Mouse (Mus musculus) spleen, adult 2 months (tissue): ENCODE measurements around the gene Asic1. TPM values are rescaled to one million over a fixed set of nuclear protein-coding genes. Genes with fewer than 3 reads are reported as not detected.
A peak's percentile ranks its signal among the peaks of the same experiment; 100 is the strongest.

Experiments
- DNase-seq, 2 experiments: peaks; one replicate each; pipeline versions ENCODE4 v3.0.0 to v3.0.0-alpha.2; 2012 to 2021; ENCODE audit warnings: low spot score in 2 of 2, low read depth in 1 of 2
- H3K27ac ChIP-seq: fragments of 200-500 bp; 2 replicates; pipeline ENCODE4 v1.5.1; 2012; ENCODE audit warnings: low read length, inconsistent platforms; ENCODE audit not compliant: insufficient read depth
- H3K27me3 ChIP-seq: fragments of 200-500 bp; 2 replicates; pipeline ENCODE4 v1.6.1; 2012; ENCODE audit warnings: mild to moderate bottlenecking, moderate library complexity, low read length, inconsistent platforms; ENCODE audit not compliant: control insufficient read depth, insufficient read depth
- H3K36me3 ChIP-seq: fragments of 200-500 bp; 2 replicates; pipeline ENCODE4 v1.6.1; 2012; ENCODE audit warnings: mild to moderate bottlenecking, low read length, inconsistent platforms; ENCODE audit not compliant: control insufficient read depth, insufficient read depth
- H3K4me1 ChIP-seq: fragments of 200-500 bp; 2 replicates; pipeline ENCODE4 v1.6.1; 2011; ENCODE audit warnings: inconsistent platforms; ENCODE audit not compliant: control insufficient read depth, insufficient read depth, insufficient read length
- H3K4me3 ChIP-seq: fragments of 200-500 bp; 2 replicates; pipeline ENCODE4 v1.5.1; 2011; ENCODE audit warnings: mild to moderate bottlenecking, inconsistent platforms; ENCODE audit not compliant: insufficient read depth, insufficient read length; ENCODE audit errors: extremely low read depth
- CTCF ChIP-seq: fragments of 200-500 bp; IDR thresholded peaks from 2 replicates; pipeline ENCODE4 v1.5.1; 2011; ENCODE audit warnings: mild to moderate bottlenecking, inconsistent platforms; ENCODE audit not compliant: insufficient read depth, insufficient read length, insufficient replicate concordance; ENCODE audit errors: extremely low read depth
- POLR2A ChIP-seq: fragments of 200-500 bp; IDR thresholded peaks from 2 replicates; pipeline ENCODE4 v1.6.1; 2011; ENCODE audit warnings: low read depth, low read length, inconsistent platforms
- WGBS: fragments of 180-500 bp; shearing (Covaris S2); methylation state at CpG from one replicate; pipeline ENCODE4 v1.1.7; 2018; 5-methylcytosine and 5-hydroxymethylcytosine counted together
- polyA plus RNA-seq: library from polyadenylated mRNA; depleted of rRNA; stranded (reverse); fragments of >200 nt; gene quantifications from 2 replicates; pipeline ENCODE4 v1.2.3, GENCODE M21; 2012

Gene Asic1
- polyA plus RNA-seq, 1 experiment = 2.0 TPM

DNA sequence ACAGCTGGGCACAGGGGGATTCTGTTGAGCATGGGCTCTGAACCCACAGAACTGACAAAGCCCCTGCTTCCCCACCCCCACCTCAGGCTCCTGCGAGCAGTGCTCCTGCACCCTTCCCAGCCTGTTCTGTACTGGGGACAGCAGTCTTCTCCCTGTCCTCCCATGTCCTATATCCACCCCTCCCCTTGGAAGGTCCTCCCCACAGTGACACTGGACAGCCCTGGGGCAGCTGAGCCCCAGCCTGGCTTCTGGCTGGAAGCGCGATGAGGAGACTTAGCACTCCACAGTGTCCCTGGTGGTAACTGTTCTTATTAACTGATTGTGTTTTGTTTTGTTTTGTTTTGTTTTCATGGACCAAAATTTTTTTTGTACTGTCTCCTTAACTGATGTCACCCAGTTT, 43.4 kb downstream of the Asic1 start:
- H3K4me1 ChIP-seq = no peaks in the 10 kb centered on the region
- no peak overlapping the region for H3K27ac ChIP-seq
- no peak overlapping the region for H3K4me3 ChIP-seq
- 95% methylated on average over 3 of the region's 3 CpGs for WGBS
- H3K36me3 ChIP-seq = peaks cover 27% of the 10 kb centered on the region
- no peaks in the 10 kb centered on the region for H3K27me3 ChIP-seq
- no peak for DNase-seq
- TF ChIP-seq POLR2A (no peak), CTCF (no peak)

DNA sequence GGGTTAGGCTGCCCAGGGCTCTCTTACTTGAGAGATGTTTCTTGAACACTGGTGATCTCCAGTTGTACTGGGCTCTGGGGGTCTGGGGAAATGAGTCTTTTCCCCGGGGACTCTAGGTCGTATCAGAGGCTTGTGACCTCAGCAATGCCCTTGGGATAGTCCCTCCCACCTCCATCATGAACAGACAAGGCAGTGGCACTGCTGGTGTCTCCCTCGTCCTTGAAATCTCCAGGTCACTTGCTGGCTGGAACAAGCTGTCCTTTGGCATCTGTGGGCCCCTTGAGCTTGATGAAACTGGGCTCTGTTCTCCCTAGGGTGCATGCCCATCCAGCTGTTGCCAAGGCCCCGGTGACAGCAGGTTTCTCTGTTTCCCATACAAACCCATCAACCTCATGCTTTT, 44.0 kb downstream of the Asic1 start:
- no peak for TF ChIP-seq CTCF
- no peak for TF ChIP-seq POLR2A
- 66% methylated on average over 4 of the region's 4 CpGs for WGBS
- no peak for DNase-seq
- Histone ChIP-seq H3K36me3 (peaks cover 23% of the 10 kb centered on the region), H3K4me3 (no peak overlapping the region), H3K27me3 (no peaks in the 10 kb centered on the region), H3K4me1 (no peaks in the 10 kb centered on the region), H3K27ac (no peak overlapping the region)

DNA sequence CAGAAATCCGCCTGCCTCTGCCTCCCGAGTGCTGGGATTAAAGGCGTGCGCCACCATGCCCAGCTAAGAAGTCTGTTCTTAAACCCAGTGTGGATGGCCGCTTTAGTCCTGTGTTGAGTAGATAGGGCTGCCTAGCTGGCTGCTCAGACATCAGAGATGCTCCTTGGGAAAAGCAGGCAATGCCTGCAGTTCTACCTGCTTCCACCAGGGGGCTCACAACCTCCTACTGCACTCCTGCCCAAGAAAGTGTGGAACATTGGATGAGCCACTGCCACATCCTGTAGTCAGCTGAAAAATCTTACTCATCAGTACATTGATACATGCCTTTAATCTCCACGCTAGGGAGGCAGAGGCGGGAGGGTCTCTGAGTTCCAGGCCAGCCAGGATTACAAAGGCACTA, 44.7 kb downstream of the Asic1 start:
- DNase-seq = peak in 1 of 2 experiments; percentile 65
- TF ChIP-seq CTCF = peak; percentile 78; the same call in 1 of the 2 replicates
- TF ChIP-seq POLR2A = no peak
- WGBS = 68% methylated on average over 7 of the region's 7 CpGs
- peaks cover 19% of the 10 kb centered on the region for H3K36me3 ChIP-seq
- no peak overlapping the region for H3K4me3 ChIP-seq
- no peaks in the 10 kb centered on the region for H3K4me1 ChIP-seq
- no peaks in the 10 kb centered on the region for H3K27me3 ChIP-seq
- no peak overlapping the region for H3K27ac ChIP-seq

DNA sequence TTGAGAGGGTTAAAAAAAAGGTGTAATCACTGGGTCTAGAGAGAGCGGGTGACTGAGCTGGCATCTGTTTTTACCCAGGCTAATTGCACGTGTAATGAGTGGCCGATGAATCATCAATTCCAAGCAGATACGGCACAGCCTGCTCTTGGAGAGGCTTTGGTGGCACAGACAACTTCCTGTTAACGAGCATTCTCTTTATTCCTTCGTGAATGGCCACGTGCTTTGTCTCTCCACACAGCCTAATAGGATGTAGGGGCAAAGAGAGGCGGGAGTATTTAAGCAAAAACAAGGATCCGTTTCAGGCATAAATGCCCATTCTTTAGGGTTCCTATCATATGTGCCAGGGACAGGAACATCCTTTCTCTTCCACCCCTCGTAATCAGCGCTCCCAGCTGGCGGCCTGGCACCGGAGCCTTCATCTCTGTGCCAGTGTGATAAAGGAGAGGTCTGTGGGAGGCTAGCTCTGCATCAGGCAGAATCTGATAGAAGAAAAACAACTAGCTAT, 45.2 kb downstream of the Asic1 start:
- 76% methylated on average over 13 of the region's 13 CpGs for WGBS
- no peak for DNase-seq
- TF ChIP-seq CTCF = no peak
- no peak for TF ChIP-seq POLR2A
- Histone ChIP-seq H3K36me3 (peaks cover 16% of the 10 kb centered on the region), H3K4me1 (no peaks in the 10 kb centered on the region), H3K4me3 (no peak overlapping the region), H3K27me3 (no peaks in the 10 kb centered on the region), H3K27ac (no peak overlapping the region)

- Histone ChIP-seq H3K4me1 (no peaks in the 10 kb centered on the region), H3K4me3 (no peak overlapping the region), H3K27ac (no peak overlapping the region), H3K36me3 (peaks cover 11% of the 10 kb centered on the region), H3K27me3 (no peaks in the 10 kb centered on the region)
- DNase-seq = no peak
- TF ChIP-seq CTCF (no peak), POLR2A (no peak)
- 82% methylated on average over 11 of the region's 11 CpGs for WGBS
These were observed 46.0 kb downstream of the Asic1 start for GRCm38 (mm10) chr15:99715982-99716746.

- Histone ChIP-seq H3K4me1 (no peaks in the 10 kb centered on the region), H3K36me3 (peaks cover 7% of the 10 kb centered on the region; the same call in 1 of the 2 replicates), H3K27ac (no peak overlapping the region), H3K4me3 (no peak overlapping the region), H3K27me3 (no peaks in the 10 kb centered on the region)
- 91% methylated on average over 12 of the region's 12 CpGs for WGBS
- no peak for DNase-seq
- no peak for TF ChIP-seq POLR2A
- no peak for TF ChIP-seq CTCF
These were observed 46.6 kb downstream of the Asic1 start for GRCm38 (mm10) chr15:99716814-99717213.

DNA sequence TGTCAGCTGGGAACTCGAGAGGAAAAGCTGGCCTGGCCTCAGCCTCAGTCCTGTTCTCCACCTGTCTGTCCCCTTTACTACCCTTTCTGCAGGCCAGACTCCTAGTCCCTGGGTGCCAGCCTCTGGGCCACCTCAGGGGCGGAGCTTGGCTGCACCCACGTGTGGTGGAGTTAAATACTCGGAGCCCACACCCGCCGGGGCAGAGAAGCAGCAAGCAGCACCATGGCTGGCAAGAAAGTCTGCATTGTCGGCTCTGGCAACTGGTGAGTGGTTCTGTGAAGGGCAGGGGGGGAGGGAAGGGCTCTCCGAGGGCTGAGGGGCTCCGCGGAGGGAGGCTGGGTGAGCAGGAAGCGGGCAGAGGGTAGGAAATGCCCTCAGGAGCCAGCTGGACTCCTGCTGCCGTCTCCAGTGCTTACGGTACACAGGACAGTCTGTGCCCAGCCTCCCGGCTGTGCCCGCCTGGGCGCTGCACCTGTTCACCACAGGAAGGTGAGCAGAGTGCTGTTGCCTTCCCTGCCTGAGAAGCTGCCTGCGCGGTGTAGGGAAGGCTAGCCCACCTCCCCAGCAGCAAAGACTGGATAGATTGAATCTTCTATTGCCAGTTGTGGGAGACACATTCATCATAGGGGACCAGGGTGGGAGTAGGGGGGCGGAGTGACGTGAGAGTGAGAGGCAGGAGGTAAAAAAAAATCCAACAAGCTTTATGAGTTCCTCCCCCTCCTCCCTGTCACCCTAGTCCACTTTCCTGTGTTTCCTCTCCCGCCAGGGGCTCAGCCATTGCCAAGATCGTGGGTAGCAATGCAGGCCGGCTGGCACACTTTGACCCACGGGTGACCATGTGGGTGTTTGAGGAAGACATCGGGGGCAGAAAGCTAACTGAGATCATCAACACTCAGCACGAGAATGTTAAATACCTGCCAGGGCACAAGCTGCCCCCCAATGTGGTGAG, 47.5 kb downstream of the Asic1 start, which contains the start of gene Gpd1:
Gpd1 (plus strand) TSS at position 130 of the 949 bp plus-strand sequence.
- no peak for TF ChIP-seq CTCF
- no peak for TF ChIP-seq POLR2A
- no peak for DNase-seq
- Histone ChIP-seq H3K27me3 (no peaks in the 10 kb centered on the region), H3K4me1 (no peaks in the 10 kb centered on the region), H3K36me3 (peaks cover under 1% of the 10 kb centered on the region; the same call in 1 of the 2 replicates), H3K27ac (no peak within 1 kb of the TSS), H3K4me3 (no peak within 1 kb of the TSS; the same call in 1 of the 2 replicates)
- WGBS = 16% methylated on average over 26 of the region's 26 CpGs
